Mouse (Mus musculus) forebrain, embryonic 15.5 days (tissue): ENCODE measurements around the gene Serpine1. TPM values are rescaled to one million over a fixed set of nuclear protein-coding genes. Genes with fewer than 3 reads are reported as not detected.
"Not testable (repeated sequence)": the region's sequence is repeated elsewhere in the genome, so short reads cannot be mapped to it uniquely, and the experiment has no call there.

Experiments used
- ATAC-seq: fragments of 200-750 bp; cut with Nextera tagmentation; replicated peaks from 2 replicates; pipeline ENCODE4 v1.8.0; 2017; ENCODE audit warnings: mild to moderate bottlenecking, moderate TSS enrichment, moderate library complexity
- H3K27ac ChIP-seq: fragments of 300-500 bp; sonication (generic); replicated peaks from 2 replicates; pipeline ENCODE4 v1.5.1; 2015; ENCODE audit warnings: mild to moderate bottlenecking, inconsistent platforms
- H3K27me3 ChIP-seq: fragments of 300-500 bp; sonication (generic); 2 replicates; pipeline ENCODE4 v1.6.1; 2015; ENCODE audit warnings: inconsistent platforms
- H3K36me3 ChIP-seq: fragments of 300-500 bp; sonication (generic); 2 replicates; pipeline ENCODE4 v1.6.1; 2015; ENCODE audit warnings: mild to moderate bottlenecking, inconsistent platforms
- H3K4me1 ChIP-seq: fragments of 300-500 bp; sonication (generic); 2 replicates; pipeline ENCODE4 v1.6.1; 2015; ENCODE audit warnings: inconsistent platforms
- H3K4me2 ChIP-seq: fragments of 300-500 bp; sonication (generic); replicated peaks from 2 replicates; pipeline ENCODE4 v1.6.1; 2015; ENCODE audit warnings: mild to moderate bottlenecking, inconsistent platforms
- H3K4me3 ChIP-seq: fragments of 300-500 bp; sonication (generic); 2 replicates; pipeline ENCODE4 v1.5.1; 2015; ENCODE audit warnings: mild to moderate bottlenecking, inconsistent platforms
- H3K9ac ChIP-seq: fragments of 300-500 bp; sonication (generic); replicated peaks from 2 replicates; pipeline ENCODE4 v1.6.1; 2015; ENCODE audit warnings: mild to moderate bottlenecking, inconsistent platforms
- H3K9me3 ChIP-seq: fragments of 300-500 bp; sonication (generic); 2 replicates; pipeline ENCODE4 v1.6.1; 2016; ENCODE audit warnings: inconsistent platforms
- WGBS: fragments of 180-500 bp; shearing (Covaris S2); methylation state at CpG from one replicate; pipeline ENCODE4 v1.1.7; 2015; ENCODE audit warnings: mixed read lengths; 5-methylcytosine and 5-hydroxymethylcytosine counted together
- polyA plus RNA-seq: library from polyadenylated mRNA; unstranded; fragments of >200 nt; fragmentation: Nextera tagmentation; extraction: Ambion mirVana; gene quantifications from 2 replicates; pipeline ENCODE4 v1.2.1, GENCODE M21; 2015

Gene Serpine1
- 0.14 and 0.28 TPM in 2 replicates for polyA plus RNA-seq

GRCm38 (mm10) chr5:137072079-137072960 lies at the start of gene Serpine1:
Gene Serpine1, minus strand, starts transcription at chr5:137072268.
- H3K4me1 ChIP-seq: peaks cover 11% of the 10 kb centered on the region
- peak; percentile 82 for ATAC-seq
- WGBS: 17% methylated on average over 23 of the region's 23 CpGs
- no peaks in the 10 kb centered on the region for H3K9me3 ChIP-seq
- H3K9ac ChIP-seq: no peak within 1 kb of the TSS
- peak within 1 kb of the TSS; percentile 16; the same call in 1 of the 2 replicates for H3K27ac ChIP-seq
- H3K27me3 ChIP-seq: no peaks in the 10 kb centered on the region; the same call in 1 of the 2 replicates
- no peaks in the 10 kb centered on the region for H3K36me3 ChIP-seq
- H3K4me3 ChIP-seq: peak within 1 kb of the TSS; percentile 24
- peak within 1 kb of the TSS; percentile 41 for H3K4me2 ChIP-seq

GRCm38 (mm10) chr5:137121280-137121679 lies 49.2 kb upstream of the Serpine1 start:
- Histone ChIP-seq H3K4me2 (no peak overlapping the region), H3K36me3 (no peaks in the 10 kb centered on the region), H3K9me3 (no peaks in the 10 kb centered on the region), H3K9ac (no peak overlapping the region), H3K27ac (no peak overlapping the region), H3K4me3 (no peak overlapping the region), H3K4me1 (peaks cover 12% of the 10 kb centered on the region), H3K27me3 (no peaks in the 10 kb centered on the region)
- WGBS: 82% methylated on average over 4 of the region's 4 CpGs
- ATAC-seq: no peak

- 64% methylated on average over 4 of the region's 4 CpGs for WGBS
- no peaks in the 10 kb centered on the region for H3K9me3 ChIP-seq
- no peak for ATAC-seq
- no peaks in the 10 kb centered on the region for H3K27me3 ChIP-seq
- H3K36me3 ChIP-seq: no peaks in the 10 kb centered on the region
- H3K4me3 ChIP-seq: no peak overlapping the region
- H3K9ac ChIP-seq: no peak overlapping the region
- H3K27ac ChIP-seq: no peak overlapping the region
- peaks cover 25% of the 10 kb centered on the region for H3K4me1 ChIP-seq
- H3K4me2 ChIP-seq: no peak overlapping the region
Observed at GRCm38 (mm10) chr5:137118878-137119277, 46.8 kb upstream of the Serpine1 start.

- H3K36me3 ChIP-seq, H3K9me3 ChIP-seq, H3K4me2 ChIP-seq, H3K9ac ChIP-seq, H3K4me3 ChIP-seq, ATAC-seq, H3K27ac ChIP-seq, H3K27me3 ChIP-seq: not testable (repeated sequence)
- WGBS: 93% methylated on average over 3 of the region's 3 CpGs
- H3K4me1 ChIP-seq: peaks cover 23% of the 10 kb centered on the region
Observed at GRCm38 (mm10) chr5:137117994-137118393, 45.9 kb upstream of the Serpine1 start.

- no peak for ATAC-seq
- Histone ChIP-seq H3K36me3 (no peaks in the 10 kb centered on the region), H3K9me3 (no peaks in the 10 kb centered on the region), H3K4me3 (no peak overlapping the region), H3K27me3 (no peaks in the 10 kb centered on the region), H3K4me1 (peaks cover 16% of the 10 kb centered on the region), H3K4me2 (no peak overlapping the region), H3K27ac (no peak overlapping the region), H3K9ac (no peak overlapping the region)
- 88% methylated on average over 2 of the region's 2 CpGs for WGBS
Observed at GRCm38 (mm10) chr5:137116987-137117386, 44.9 kb upstream of the Serpine1 start.

- 14% methylated on average over 29 of the region's 29 CpGs for WGBS
Observed at GRCm38 (mm10) chr5:137115866-137116847, 44.1 kb upstream of the Serpine1 start, which contains the start of gene Trim56. Gene Trim56, minus strand, starts transcription at chr5:137116209.

GRCm38 (mm10) chr5:137114891-137115561 lies 43.0 kb upstream of the Serpine1 start:
- peaks cover 16% of the 10 kb centered on the region for H3K4me1 ChIP-seq
- WGBS: 91% methylated on average over 9 of the region's 9 CpGs
- no peak overlapping the region for H3K27ac ChIP-seq
- no peak overlapping the region; the same call in 1 of the 2 replicates for H3K4me3 ChIP-seq
- H3K9me3 ChIP-seq: no peaks in the 10 kb centered on the region
- ATAC-seq: no peak
- H3K9ac ChIP-seq: no peak overlapping the region
- peak overlapping the region; percentile 54 for H3K4me2 ChIP-seq
- no peaks in the 10 kb centered on the region for H3K27me3 ChIP-seq
- H3K36me3 ChIP-seq: no peaks in the 10 kb centered on the region

More at GRCm38 (mm10) chr5:137115866-137116847, 44.1 kb upstream of the Serpine1 start, which contains the start of gene Trim56:
- H3K9me3 ChIP-seq: no peaks in the 10 kb centered on the region
- H3K36me3 ChIP-seq: no peaks in the 10 kb centered on the region
- H3K9ac ChIP-seq: peak within 1 kb of the TSS; percentile 41; the same call in 1 of the 2 replicates
- ATAC-seq: no peak
- H3K4me2 ChIP-seq: peak within 1 kb of the TSS; percentile 54
- peaks cover 16% of the 10 kb centered on the region for H3K4me1 ChIP-seq
- H3K4me3 ChIP-seq: peak within 1 kb of the TSS; percentile 43
- H3K27ac ChIP-seq: no peak within 1 kb of the TSS
- no peaks in the 10 kb centered on the region for H3K27me3 ChIP-seq

GRCm38 (mm10) chr5:137111542-137112408 lies 39.7 kb upstream of the Serpine1 start:
- Histone ChIP-seq H3K9ac (no peak overlapping the region), H3K27ac (no peak overlapping the region), H3K4me1 (peaks cover 16% of the 10 kb centered on the region), H3K36me3 (no peaks in the 10 kb centered on the region), H3K27me3 (no peaks in the 10 kb centered on the region), H3K4me2 (no peak overlapping the region), H3K9me3 (no peaks in the 10 kb centered on the region), H3K4me3 (no peak overlapping the region)
- 79% methylated on average over 5 of the region's 5 CpGs for WGBS
- no peak for ATAC-seq

GRCm38 (mm10) chr5:137110863-137111262 lies 38.8 kb upstream of the Serpine1 start:
- no peak overlapping the region for H3K4me2 ChIP-seq
- H3K9me3 ChIP-seq: no peaks in the 10 kb centered on the region
- no peaks in the 10 kb centered on the region for H3K36me3 ChIP-seq
- 91% methylated on average over 12 of the region's 12 CpGs for WGBS
- H3K9ac ChIP-seq: no peak overlapping the region
- no peak for ATAC-seq
- H3K27me3 ChIP-seq: no peaks in the 10 kb centered on the region
- H3K27ac ChIP-seq: no peak overlapping the region
- peaks cover 8% of the 10 kb centered on the region for H3K4me1 ChIP-seq
- H3K4me3 ChIP-seq: no peak overlapping the region

- H3K9me3 ChIP-seq: no peaks in the 10 kb centered on the region
- H3K4me2 ChIP-seq: no peak overlapping the region
- no peak overlapping the region for H3K27ac ChIP-seq
- H3K9ac ChIP-seq: no peak overlapping the region
- H3K27me3 ChIP-seq: no peaks in the 10 kb centered on the region
- H3K36me3 ChIP-seq: no peaks in the 10 kb centered on the region
- 59% methylated on average over 25 of the region's 25 CpGs for whole genome bisulfite sequencing
- H3K4me3 ChIP-seq: no peak overlapping the region
- no peak for ATAC-seq
- H3K4me1 ChIP-seq: peaks cover under 1% of the 10 kb centered on the region; the same call in 1 of the 2 replicates
Observed at GRCm38 (mm10) chr5:137109941-137110593, 38.0 kb upstream of the Serpine1 start.
